Mouse (Mus musculus) embryonic fibroblast, embryonic 13.5 days (primary cell): ENCODE results near the gene 2510039O18Rik. TPM values are rescaled to one million over a fixed set of nuclear protein-coding genes. Genes with fewer than 3 reads are reported as not detected.

Experiments
- H3K27ac ChIP-seq: 2 replicates; pipeline ENCODE4 v1.5.1; 2012; ENCODE audit warnings: low read length, control low read depth, inconsistent platforms; ENCODE audit not compliant: insufficient read depth
- H3K4me1 ChIP-seq: 2 replicates; pipeline ENCODE4 v1.6.1; 2011; ENCODE audit warnings: low read length; ENCODE audit not compliant: control insufficient read depth, insufficient read depth
- H3K4me3 ChIP-seq: 2 replicates; pipeline ENCODE4 v1.5.1; 2011; ENCODE audit warnings: mild to moderate bottlenecking, control low read depth, low read length; ENCODE audit not compliant: insufficient read depth
- CTCF ChIP-seq: IDR thresholded peaks from 2 replicates; pipeline ENCODE4 v1.5.1; 2011; ENCODE audit warnings: mild to moderate bottlenecking, control low read depth, low read length, moderate library complexity, borderline replicate concordance; ENCODE audit not compliant: insufficient read depth
- POLR2A ChIP-seq: IDR thresholded peaks from 2 replicates; pipeline ENCODE4 v1.6.1; 2011; ENCODE audit warnings: low read depth, mild to moderate bottlenecking, control low read depth, low read length, moderate library complexity
- polyA plus RNA-seq: library from polyadenylated mRNA; stranded (reverse); fragments of >200 nt; gene quantifications from 2 replicates; pipeline ENCODE4 v1.2.4, GENCODE M21; 2011; ENCODE audit warnings: low read depth; ENCODE audit not compliant: missing spikeins, insufficient read length

2510039O18Rik gene
- polyA plus RNA-seq, 1 experiment = 33.0 TPM

DNA sequence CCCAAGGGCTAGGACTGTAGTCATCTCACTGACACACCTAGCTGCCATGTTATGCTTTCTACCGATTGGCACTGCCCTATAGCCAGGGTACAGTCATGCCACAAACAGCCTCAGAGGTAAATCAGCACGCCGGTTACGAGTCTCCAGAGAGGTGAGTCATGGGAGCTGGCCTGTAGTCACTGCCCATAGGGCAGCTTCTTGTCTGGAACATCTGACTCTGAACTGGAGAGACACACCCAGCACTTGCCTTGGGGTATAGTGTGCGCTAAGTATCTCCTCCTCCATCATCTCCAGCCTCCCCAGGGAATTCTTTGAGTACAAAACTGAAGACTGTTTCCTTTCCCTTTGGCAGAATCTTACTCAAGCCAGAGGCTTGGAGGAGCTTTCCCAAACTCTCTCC, 34.5 kb upstream of the 2510039O18Rik start:
- Histone ChIP-seq H3K27ac (peak overlapping the region; percentile 87), H3K4me3 (no peak overlapping the region), H3K4me1 (peaks cover 12% of the 10 kb centered on the region; the same call in 1 of the 2 replicates)
- TF ChIP-seq CTCF (no peak), POLR2A (no peak)

- Histone ChIP-seq H3K4me1 (peaks cover 12% of the 10 kb centered on the region; the same call in 1 of the 2 replicates), H3K27ac (no peak overlapping the region), H3K4me3 (no peak overlapping the region)
- TF ChIP-seq POLR2A (no peak), CTCF (no peak)
These were observed 31.2 kb upstream of the 2510039O18Rik start for GRCm38 (mm10) chr4:147909486-147909885.

DNA sequence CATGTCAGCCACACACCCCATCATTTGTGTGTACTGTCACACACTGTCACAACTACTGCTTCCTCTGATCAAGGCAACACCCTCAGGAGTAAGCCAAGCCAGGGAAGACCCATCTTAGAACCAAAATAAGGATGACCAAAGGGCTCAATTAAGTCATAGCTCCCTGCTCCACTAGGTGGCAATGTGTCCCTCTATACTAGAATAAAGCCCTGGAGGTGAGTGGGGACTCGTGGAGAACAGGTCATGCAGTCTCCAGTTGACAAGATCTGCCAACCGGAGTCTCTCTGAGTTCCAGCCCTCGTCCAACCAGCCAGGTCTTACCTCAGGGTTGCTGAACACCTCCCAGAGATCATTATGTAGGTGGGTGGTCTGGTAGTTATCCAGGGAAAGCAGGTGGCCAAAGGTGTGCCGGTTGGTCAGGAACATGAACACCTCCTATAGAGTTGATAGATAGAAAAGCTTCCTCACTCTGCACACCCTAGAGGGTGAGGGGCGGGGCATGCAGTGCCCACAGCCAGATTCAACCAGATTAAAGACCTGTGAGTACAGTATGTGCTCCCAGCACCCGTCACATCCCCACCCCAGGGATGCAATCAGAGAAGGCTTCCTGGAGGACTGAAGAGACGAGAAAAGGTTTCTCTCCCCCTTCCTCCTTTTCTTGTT, 22.1 kb upstream of the 2510039O18Rik start:
- Histone ChIP-seq H3K4me1 (no peaks in the 10 kb centered on the region), H3K27ac (no peak overlapping the region), H3K4me3 (no peak overlapping the region)
- TF ChIP-seq CTCF = no peak
- no peak for TF ChIP-seq POLR2A

- H3K27ac ChIP-seq = no peak overlapping the region
- no peak overlapping the region for H3K4me3 ChIP-seq
- no peaks in the 10 kb centered on the region for H3K4me1 ChIP-seq
- TF ChIP-seq CTCF (no peak), POLR2A (no peak)
These were observed 19.7 kb upstream of the 2510039O18Rik start for GRCm38 (mm10) chr4:147920973-147921372.

- Histone ChIP-seq H3K4me3 (no peak overlapping the region), H3K4me1 (no peaks in the 10 kb centered on the region), H3K27ac (no peak overlapping the region)
- TF ChIP-seq CTCF (no peak), POLR2A (no peak)
These were observed 18.4 kb upstream of the 2510039O18Rik start for GRCm38 (mm10) chr4:147922341-147922740.

GRCm38 (mm10) chr4:147927705-147928104, 13.0 kb upstream of the 2510039O18Rik start:
- Histone ChIP-seq H3K27ac (no peak overlapping the region), H3K4me3 (no peak overlapping the region), H3K4me1 (0 out of 2 replicates have a peak, but pooled peaks cover 4% of the 10 kb centered on the region)
- TF ChIP-seq CTCF (no peak), POLR2A (no peak)

DNA sequence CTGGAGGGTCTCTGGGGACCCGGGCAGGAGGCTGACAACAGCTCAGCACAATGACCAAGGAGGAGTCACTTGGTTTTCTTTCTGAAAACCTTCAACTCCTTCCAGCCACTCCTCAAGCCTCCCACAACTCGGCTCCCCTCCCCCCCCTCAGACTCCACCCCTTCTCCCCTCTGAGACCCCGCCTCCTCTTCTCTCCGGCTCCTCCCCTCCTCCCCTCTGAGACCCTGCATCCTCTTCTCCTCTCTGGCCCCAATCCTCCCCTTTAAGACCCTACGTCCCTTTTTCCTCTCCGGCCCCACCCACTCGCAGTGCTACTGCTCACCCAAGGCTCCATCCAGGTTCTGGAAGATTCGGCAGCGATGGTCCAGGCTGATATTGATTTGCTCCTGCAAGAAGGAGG, 12.6 kb upstream of the 2510039O18Rik start:
- Histone ChIP-seq H3K4me1 (0 out of 2 replicates have a peak, but pooled peaks cover 4% of the 10 kb centered on the region), H3K4me3 (no peak overlapping the region), H3K27ac (no peak overlapping the region)
- TF ChIP-seq CTCF = no peak
- TF ChIP-seq POLR2A = no peak

DNA sequence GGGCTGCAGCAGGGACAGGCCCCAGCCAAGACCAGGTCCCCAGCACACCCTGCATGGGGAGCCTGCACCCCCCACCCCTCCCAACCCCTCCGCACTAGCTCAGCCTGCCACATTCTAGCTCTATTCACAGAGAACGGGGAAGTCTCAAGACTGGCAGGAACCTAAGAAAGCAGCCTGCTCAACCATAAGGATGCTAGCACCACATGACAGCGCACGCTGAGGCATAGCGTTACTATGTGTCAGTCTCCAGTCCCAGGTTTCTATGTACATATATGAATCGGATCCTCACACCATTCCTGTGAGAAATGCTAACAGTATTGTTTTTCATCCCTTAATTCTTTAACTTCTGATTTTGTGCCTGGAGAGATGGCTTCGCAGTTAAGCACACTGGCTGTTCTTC, 12.2 kb upstream of the 2510039O18Rik start:
- H3K4me1 ChIP-seq = 0 out of 2 replicates have a peak, but pooled peaks cover 4% of the 10 kb centered on the region
- TF ChIP-seq CTCF = no peak
- TF ChIP-seq POLR2A = no peak
- no peak overlapping the region for H3K27ac ChIP-seq
- no peak overlapping the region for H3K4me3 ChIP-seq

GRCm38 (mm10) chr4:147930946-147931345, 9.7 kb upstream of the 2510039O18Rik start:
- Histone ChIP-seq H3K27ac (no peak overlapping the region), H3K4me3 (no peak overlapping the region), H3K4me1 (0 out of 2 replicates have a peak, but pooled peaks cover 4% of the 10 kb centered on the region)
- TF ChIP-seq POLR2A = no peak
- TF ChIP-seq CTCF = no peak

DNA sequence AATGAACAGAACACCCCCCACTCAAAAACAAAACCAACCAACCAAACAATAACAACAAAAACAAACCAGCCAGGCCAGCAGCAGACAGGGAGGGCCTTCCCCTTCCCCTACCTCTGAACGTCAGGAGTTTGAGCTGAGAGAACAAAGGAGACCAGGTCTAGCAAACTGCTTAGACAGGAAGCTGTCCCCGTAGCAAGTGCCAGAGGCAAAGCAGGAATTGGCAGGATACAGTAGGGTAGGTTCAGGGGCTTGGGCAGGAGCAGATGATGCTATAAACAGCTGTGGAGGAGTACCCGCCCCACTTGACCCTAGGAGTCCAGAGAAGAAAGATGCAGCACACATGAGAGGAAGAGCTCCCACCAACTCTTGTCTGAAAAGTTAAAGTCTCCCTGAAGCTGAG, 6.6 kb upstream of the 2510039O18Rik start:
- H3K27ac ChIP-seq = no peak overlapping the region
- peaks cover 5% of the 10 kb centered on the region; the same call in 1 of the 2 replicates for H3K4me1 ChIP-seq
- TF ChIP-seq POLR2A = no peak
- TF ChIP-seq CTCF = no peak
- no peak overlapping the region for H3K4me3 ChIP-seq
